Mouse (Mus musculus): ENCODE measurements at regions not wholly inside any gene's neighbourhood (a gene's known extent, or its start where the extent isn't known, plus 50 kb on each side); places are given as distances from the start of the nearest gene placed in this dataset.

DNA sequence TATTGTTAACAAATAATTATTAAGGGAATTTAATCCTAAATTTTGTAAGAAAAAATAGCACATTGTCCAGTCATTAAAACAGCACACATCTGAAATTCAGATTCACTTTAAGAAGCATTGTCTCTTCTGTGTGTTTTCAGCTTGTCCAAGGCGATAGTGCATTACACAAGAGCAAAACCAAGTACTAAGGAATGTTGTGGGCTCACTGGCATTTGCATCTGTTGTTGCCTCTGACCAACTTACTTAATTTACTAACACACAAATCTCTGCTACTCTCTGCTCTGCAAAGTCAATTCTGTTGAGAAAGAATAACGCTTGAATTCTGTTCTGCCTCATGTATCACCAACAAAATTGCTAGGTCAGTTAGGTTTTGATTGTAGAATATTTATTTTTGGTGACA lies 158.0 kb upstream of the Ndst3 start:
- H3K79me2 ChIP-seq (replicated peaks; ENCODE audit: control insufficient read depth, extremely low read depth, insufficient read depth, poor library complexity, severe bottlenecking), result no peaks in the 10 kb centered on the region
- no peak overlapping the region for H3K9ac ChIP-seq (ENCODE audit: insufficient read depth, low read depth)
- no peak for DNase-seq (ENCODE audit: extremely low read depth)
- no peaks in the 10 kb centered on the region for H3K36me3 ChIP-seq (replicated peaks in 1 of 2; ENCODE audit: control insufficient read depth in 1 of 2, insufficient read depth in 1 of 2, low read length in 1 of 2)
- dilution Hi-C loops (cut with MboI; ENCODE audit: extremely low pct_ligation_motif_present, extremely low pct_unique_long_range_greater_than_20kb, low sequenced_read_pairs), result no loop called here
- H3K4me1 ChIP-seq (ENCODE audit: control insufficient read depth in 1 of 2, insufficient read depth in 2 of 2), result no peaks in the 10 kb centered on the region
- H3K4me3 ChIP-seq (replicated peaks in 1 of 3; ENCODE audit: low read depth in 2 of 3, low read length in 2 of 3, poor library complexity in 1 of 3), result no peak overlapping the region
- TF ChIP-seq MEF2A (IDR thresholded peaks at IDR 0.05; ENCODE audit: borderline replicate concordance, low read depth, low read length) (no peak), USF2 (conservative IDR thresholded peaks at IDR 0.05; ENCODE audit: low read depth, low read length) (no peak), ZNF384 (IDR thresholded peaks at IDR 0.05; ENCODE audit: low read depth, low read length) (no peak)
- no peaks in the 10 kb centered on the region for H3K9me3 ChIP-seq (replicated peaks; ENCODE audit: low read length)
- H3K27ac ChIP-seq (ENCODE audit: insufficient read depth, low read depth), result no peak overlapping the region
- in situ Hi-C loops (cut with MboI; ENCODE audit: low pct_ligation_motif_present, low pct_unique_long_range_greater_than_20kb, low sequenced_read_pairs), result no loop called here
- no peaks in the 10 kb centered on the region for H3K27me3 ChIP-seq (replicated peaks)
- no peak overlapping the region for H3K4me2 ChIP-seq (ENCODE audit: insufficient read depth, low read depth, poor library complexity, severe bottlenecking)

DNA sequence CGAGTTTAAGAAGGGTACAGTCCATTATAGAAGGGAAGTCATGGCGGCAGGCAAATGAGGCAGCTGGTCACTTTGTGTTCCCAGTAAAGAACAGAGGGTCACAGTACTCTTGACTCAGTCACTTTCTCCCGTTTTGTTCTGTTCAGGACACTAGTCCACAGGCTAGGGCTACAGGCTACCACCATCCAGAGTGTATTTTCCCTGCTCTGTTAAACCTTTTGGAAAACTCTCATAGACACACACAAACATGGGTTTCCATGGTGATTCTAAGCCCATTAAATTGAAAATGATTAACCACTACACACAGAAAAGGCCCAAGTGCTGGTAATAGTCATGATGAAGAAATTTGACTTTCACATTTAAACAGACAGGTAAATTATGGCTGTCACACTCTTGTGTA lies 162.2 kb upstream of the Ndst3 start:
- Histone ChIP-seq H3K79me2 (replicated peaks; ENCODE audit: control insufficient read depth, extremely low read depth, insufficient read depth, poor library complexity, severe bottlenecking) (no peaks in the 10 kb centered on the region), H3K27ac (ENCODE audit: insufficient read depth, low read depth) (no peak overlapping the region), H3K4me2 (ENCODE audit: insufficient read depth, low read depth, poor library complexity, severe bottlenecking) (no peak overlapping the region), H3K9ac (ENCODE audit: insufficient read depth, low read depth) (no peak overlapping the region), H3K4me1 (ENCODE audit: control insufficient read depth in 1 of 2, insufficient read depth in 2 of 2) (no peaks in the 10 kb centered on the region), H3K9me3 (replicated peaks; ENCODE audit: low read length) (no peaks in the 10 kb centered on the region), H3K36me3 (replicated peaks in 1 of 2; ENCODE audit: control insufficient read depth in 1 of 2, insufficient read depth in 1 of 2, low read length in 1 of 2) (no peaks in the 10 kb centered on the region), H3K4me3 (replicated peaks in 1 of 3; ENCODE audit: low read depth in 2 of 3, low read length in 2 of 3, poor library complexity in 1 of 3) (no peak overlapping the region), H3K27me3 (replicated peaks) (no peaks in the 10 kb centered on the region)
- TF ChIP-seq IRF4 (IDR thresholded peaks at IDR 0.05; ENCODE audit: low read depth, low read length) (no peak), POLR2AphosphoS2 (IDR thresholded peaks at IDR 0.05; ENCODE audit: low read depth, low read length) (no peak), JUND (conservative IDR thresholded peaks at IDR 0.05; ENCODE audit: low read depth, low read length) (no peak), JUN (IDR thresholded peaks at IDR 0.05; ENCODE audit: insufficient read depth, low read depth, low read length) (no peak), ELF1 (IDR thresholded peaks at IDR 0.05; ENCODE audit: low read depth, low read length) (no peak), USF2 (conservative IDR thresholded peaks at IDR 0.05; ENCODE audit: low read depth, low read length) (no peak), MAFK (IDR thresholded peaks at IDR 0.05; ENCODE audit: insufficient replicate concordance, low read length) (no peak), SMC3 (IDR thresholded peaks at IDR 0.05; ENCODE audit: low read depth, low read length) (no peak), ZMIZ1 (IDR thresholded peaks at IDR 0.05; ENCODE audit: low read depth, low read length) (no peak), USF1 (IDR thresholded peaks at IDR 0.05; ENCODE audit: low read depth, low read length) (no peak), PAX5 (IDR thresholded peaks at IDR 0.05; ENCODE audit: low read length) (no peak), MXI1 (IDR thresholded peaks at IDR 0.05; ENCODE audit: low read depth, low read length) (no peak), CHD2 (IDR thresholded peaks at IDR 0.05; ENCODE audit: low read length) (no peak), POLR2A (IDR thresholded peaks at IDR 0.05; ENCODE audit: low read depth, low read length) (no peak), ZNF384 (IDR thresholded peaks at IDR 0.05; ENCODE audit: low read depth, low read length) (no peak)
- in situ Hi-C loops (cut with MboI; ENCODE audit: low pct_ligation_motif_present, low pct_unique_long_range_greater_than_20kb, low sequenced_read_pairs), result no loop called here
- dilution Hi-C loops (cut with MboI; ENCODE audit: extremely low pct_ligation_motif_present, extremely low pct_unique_long_range_greater_than_20kb, low sequenced_read_pairs), result no loop called here
- no peak for DNase-seq (ENCODE audit: extremely low read depth)
